Mouse (Mus musculus): Measurements from ENCODE around the gene Slc45a1. TPM values are rescaled to one million over a fixed set of nuclear protein-coding genes. Genes with fewer than 3 reads are reported as not detected.

Slc45a1 gene
- polyA plus RNA-seq, 1 experiment from 2014 or later = not detected

DNA sequence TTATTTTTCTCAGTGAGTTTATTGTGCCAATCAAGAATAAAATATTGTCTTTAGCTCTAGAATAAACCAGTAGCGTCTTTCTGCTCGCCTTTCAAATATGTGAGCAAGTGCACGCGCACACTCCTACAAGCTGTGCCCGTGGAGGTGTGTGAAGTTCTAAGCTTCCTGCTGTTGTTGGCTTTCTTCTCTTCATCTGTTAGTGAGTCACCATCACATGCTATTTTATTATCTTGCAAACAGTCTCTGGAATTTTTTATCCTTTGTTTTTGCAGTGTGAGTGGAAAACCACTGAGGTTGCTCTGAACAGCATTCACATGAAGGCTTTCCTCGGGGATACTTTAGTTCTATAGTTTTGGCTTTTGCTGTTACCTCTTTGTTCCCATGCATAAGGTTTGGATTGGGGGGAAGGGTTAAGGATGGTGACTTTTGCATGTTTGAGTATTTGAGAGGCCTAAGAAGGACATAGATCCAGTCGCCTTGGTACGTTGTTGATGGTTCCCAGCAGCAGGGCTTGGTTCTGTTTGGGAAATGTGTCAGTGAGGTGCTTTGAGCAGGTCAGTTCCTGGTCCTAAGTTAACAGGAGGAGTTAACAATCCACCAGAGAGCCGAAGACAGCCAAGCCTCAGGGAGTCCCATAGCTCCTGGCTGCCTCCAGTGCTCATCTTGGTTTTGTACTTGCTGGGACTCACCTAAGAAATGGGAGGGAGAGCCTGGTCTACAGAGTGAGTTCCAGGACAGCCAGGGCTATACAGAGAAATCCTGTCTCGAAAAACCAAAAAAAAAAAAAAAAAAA is 69.8 kb downstream of the Slc45a1 start:
- DNase-seq (ENCODE audit: low spot score) = no peak

Other genes starting within 250 kb of the Slc45a1 start
- gene Errfi1, start 201.7 kb upstream of the Slc45a1 start, polyA plus RNA-seq (2015; fragmentation: Nextera tagmentation; extraction: Ambion mirVana) = 15.7 and 16.7 TPM in 2 replicates